Mouse (Mus musculus): Measurements from ENCODE around the gene Shc1.

Gene Shc1

DNA sequence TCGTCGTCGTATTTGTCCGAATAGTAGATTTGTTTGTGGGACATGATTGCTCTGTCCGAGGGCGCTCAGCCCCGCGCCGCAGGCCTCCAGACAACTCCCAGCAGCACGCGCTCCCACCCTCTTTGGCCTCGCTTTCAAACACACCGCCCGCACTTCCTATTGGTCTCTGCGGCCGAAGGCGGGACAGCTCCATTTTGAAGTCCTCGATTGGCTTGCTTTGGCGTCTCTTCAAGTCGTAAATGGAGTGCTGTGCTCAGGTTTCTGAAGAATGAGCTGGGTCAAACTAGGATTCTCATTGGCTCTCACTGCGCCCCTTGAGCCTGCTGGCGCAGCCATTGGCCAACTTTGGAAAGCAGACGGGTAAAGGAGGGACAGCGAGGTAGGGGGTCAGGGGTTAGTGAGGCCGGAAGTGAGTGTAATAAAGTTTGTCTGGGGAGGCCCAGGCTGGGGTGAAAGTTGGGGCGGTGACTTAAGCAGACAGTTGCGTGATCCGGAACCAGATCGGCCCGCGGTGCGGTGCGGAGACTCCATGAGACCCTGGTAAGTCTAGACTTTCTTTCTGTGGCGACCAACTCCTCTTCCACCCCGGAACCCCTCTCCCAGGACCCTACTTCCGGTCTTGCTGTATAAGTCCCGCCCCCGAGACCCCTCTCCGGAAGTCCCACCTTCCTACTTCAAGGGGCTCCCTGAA, at the start of gene Shc1, which contains the start of gene Cks1b:
Shc1 (plus strand) TSS at position 274 of the 691 bp plus-strand sequence.
Cks1b (minus strand) TSS at position 214 of the 691 bp plus-strand sequence.
- DNase-seq (ENCODE audit: low read depth) = peak; percentile 93

DNA sequence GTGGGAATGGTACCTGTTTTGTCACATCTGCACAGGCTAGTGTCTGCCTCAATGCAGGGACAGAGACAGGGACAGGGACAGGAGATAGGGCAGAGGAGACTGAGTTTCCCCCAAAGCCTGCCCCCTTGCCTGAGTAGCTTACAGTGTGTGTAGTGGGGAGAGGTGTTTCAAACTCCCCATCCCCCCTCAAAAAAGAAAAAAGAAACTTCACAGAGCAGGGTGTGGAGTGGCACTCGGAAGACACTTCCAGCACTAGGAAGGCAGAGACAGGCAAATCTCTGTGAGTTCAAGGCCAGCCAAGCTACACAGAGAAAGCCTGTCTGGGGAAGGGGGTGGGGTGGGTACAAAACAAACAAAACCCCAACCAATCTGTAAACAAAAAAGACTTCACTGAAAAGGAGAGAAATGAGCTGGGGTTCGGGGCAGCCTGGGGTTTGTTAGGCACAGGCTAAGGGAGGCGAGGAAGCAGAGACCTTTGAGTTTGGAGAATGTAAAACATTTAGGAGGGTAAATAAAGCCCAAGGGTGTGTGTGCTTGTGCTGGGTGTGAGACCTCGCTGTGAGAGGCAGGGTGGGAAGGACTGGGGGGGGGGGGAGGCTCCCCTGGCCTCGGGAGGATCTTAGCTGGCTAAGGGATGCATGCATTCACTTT, 44.5 kb upstream of the Shc1 start:
- DNase-seq (ENCODE audit: low read depth) = no peak

DNA sequence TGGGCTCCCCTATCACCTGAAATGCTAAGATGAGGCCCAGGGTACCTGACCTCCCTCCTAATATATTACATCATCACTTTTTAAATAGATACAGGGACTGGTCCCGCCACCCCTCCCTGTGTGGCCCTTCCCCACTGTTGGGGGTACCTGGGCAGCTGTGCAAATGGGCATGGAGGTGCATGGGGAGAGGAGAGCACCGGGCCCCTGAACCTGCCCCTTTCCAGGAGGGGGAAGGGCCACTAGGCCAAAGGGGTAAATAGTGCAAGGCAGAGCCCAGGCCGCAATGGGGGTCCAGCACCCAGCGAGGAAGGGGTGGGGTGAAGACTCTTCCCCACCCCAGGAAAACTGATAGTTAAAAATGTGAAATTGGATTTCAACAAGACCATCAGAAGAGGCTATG, 40.4 kb upstream of the Shc1 start:
- DNase-seq (ENCODE audit: low read depth) = no peak

DNA sequence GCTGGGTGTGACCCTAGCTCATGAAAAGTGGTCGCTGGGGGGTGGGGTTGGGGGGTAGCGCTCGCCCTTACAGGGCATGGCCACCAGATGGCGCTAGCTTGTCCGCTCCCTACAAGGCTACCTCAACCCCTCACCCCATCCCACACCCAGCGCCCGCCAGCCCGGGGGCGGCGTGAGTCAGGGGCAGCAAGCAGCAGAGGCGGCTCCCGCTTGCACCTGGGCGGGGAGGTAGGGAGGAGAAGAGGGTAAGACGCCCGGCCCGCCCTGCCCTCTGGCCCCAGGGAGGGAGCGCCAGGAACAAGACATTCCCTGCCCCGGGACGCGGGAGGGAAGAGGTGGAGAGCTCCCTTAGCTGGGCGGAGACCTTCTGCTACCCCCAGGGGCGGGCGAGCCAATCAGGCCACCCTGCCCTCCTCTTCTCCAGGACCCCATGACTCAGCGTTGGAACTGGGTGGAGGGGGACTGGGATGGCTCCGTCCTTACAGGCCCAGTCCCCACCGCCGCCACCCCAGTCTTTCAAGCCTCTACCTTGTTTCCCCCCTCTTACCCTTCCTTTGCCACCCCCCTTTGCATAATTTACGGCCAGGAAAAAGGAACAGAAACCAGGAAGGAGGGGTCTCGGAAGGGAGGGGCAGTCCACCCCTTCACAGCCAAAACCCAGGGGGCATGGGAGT, 39.7 kb upstream of the Shc1 start:
- DNase-seq (ENCODE audit: low read depth) = peak; percentile 67

DNA sequence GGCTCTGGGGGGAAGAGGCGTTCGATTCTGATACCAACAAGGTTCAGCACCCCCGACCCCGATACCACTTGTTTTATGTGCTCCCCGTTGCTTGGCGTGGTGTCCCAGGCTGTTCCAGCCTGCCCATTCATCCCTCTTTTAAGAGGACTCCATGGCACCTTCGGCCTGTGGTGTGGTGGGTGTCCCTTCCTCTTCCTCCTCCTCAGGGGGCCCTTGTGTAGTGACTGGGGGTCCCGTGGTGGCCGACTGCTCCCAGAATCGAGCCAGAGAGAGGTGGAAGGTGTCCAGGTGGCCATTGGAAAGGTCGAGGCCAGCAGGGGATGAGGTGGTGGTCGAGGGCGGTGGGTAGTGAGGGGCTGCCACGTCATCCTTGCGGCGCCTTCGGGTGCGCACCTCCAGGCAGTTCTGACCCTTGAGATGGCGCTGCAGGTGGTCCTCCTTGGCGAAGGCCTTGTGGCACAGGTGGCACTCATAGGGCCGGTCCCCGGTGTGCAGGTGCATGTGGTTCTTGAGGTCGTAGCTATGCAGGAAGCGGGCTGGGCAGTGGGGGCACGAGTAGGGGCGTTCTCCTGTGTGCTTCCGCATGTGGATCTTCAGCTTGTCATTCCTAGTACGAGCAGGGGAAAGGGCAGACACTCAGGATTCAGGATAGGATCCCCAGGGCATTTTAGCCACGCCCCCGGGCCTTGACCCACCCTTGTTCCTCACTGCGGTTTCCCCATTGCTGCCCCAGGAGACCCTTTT, 38.7 kb upstream of the Shc1 start:
- no peak for DNase-seq (ENCODE audit: low read depth)

DNA sequence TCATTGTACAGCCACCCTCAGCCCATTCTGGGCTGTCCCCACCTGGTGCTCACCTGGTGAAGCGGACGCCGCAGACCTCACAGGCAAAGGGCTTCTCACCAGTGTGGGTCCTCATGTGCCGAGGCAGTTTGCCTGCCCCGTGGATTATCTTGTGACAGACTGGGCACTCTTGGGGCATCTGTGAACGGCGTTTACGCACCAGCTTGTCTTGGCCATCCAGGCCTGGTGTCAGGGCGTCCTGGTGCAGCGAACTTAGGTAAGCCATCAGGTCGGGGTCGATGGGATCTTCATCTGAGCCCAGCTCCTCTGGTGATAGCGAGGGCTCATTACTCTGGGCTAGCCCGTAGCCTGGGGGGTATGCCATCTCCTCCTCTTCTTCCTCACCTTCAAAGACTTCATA, 38.0 kb upstream of the Shc1 start:
- DNase-seq (ENCODE audit: low read depth) = no peak

DNA sequence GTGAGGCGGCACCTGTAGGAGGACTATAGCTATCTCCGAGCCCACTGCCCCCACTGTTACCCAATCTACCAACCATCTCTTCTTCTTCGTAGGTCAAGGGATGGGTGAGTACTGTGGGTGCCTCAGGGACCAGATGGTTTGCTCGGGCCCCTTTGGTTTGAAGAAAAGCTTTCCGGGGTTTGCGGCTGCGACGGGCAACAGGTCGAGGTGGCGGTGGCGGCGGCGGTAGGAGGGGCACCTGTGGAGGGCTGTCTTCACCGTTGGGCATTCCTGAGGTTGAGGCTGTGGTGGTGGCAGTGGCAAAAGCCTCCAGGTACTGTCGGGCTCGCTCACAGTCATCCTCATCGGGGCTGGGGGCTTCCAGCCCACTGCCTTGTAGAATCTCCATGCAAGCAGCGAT, 37.5 kb upstream of the Shc1 start:
- no peak for DNase-seq (ENCODE audit: low read depth)

DNA sequence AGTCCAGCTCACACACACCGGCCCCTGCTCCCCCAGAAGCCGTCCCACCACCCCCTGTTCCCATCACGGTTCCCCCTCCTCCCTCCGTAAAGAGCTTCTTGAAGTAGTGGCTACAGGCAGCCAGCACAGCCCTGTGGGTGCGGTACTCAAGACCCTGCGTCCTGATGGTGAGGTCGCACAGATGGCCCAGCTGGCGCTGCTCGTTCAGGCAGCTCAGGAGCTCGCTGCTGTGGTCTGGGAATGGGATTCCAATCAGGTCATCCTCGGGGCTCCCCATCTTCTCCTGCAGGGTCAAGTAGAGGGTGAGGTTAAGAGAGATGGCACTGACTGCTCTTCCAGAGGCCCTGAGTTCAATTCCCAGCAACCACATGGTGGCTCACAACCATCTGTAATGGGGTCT, 37.0 kb upstream of the Shc1 start:
- DNase-seq (ENCODE audit: low read depth) = no peak

DNA sequence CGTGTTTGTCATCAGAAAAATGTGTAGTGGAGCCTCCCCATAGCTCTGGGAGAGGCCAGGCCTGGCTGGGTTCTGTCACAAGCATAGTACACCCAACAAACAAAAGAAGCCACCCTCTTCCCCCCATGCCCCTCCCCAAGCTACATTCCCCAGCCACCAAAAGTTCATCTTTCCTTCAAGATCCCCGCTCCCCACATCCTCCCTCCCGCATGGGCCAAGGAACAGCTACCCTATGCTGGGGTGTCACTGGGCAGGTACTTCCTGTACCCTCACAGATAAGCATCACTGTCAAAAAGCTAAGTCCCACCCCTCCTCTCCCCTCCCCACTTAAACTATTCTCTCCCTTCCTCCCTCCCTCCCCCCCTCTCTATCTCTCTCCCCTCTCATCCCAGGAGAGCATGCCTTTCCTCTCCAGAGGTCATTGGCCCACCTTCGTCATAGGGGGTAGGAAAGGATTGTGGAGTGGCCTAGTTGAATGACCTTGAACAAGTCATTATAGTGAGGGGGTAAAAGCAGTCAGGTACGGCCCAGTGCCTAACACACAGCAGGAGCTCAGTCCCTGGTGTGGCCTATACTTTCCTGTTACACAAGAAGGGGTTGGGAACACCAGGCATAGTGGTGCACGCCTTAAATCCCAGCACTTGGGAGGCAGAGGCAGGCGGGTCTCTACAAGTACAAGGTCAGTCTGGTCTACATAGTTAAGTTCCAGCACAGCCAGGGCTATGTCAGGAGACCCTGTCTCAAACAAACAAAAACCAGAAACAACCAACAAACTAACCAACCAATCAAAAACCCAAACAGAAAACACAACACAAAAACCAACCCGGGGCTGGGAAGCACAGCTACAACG, 36.0 kb upstream of the Shc1 start:
- no peak for DNase-seq (ENCODE audit: low read depth)

DNA sequence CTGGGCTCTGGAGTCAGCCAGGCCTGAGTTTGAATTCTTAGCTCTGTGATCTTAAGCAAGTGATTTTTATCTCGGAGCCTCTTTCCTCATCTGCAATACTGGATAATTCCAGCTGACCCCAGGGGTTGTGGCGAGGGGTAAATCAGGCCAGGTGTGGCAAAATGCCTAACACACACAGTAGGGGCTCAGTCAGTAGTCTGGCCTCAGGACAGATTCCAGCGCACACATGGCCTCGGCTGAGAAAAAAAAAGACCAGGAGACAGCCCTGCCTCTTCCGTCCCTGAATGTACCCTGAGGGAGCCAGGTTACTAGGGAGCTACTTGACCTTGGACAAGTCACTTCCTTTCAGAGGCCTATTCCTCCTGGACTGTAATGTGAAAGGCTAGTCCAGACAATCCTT, 35.3 kb upstream of the Shc1 start:
- DNase-seq (ENCODE audit: low read depth) = no peak

DNA sequence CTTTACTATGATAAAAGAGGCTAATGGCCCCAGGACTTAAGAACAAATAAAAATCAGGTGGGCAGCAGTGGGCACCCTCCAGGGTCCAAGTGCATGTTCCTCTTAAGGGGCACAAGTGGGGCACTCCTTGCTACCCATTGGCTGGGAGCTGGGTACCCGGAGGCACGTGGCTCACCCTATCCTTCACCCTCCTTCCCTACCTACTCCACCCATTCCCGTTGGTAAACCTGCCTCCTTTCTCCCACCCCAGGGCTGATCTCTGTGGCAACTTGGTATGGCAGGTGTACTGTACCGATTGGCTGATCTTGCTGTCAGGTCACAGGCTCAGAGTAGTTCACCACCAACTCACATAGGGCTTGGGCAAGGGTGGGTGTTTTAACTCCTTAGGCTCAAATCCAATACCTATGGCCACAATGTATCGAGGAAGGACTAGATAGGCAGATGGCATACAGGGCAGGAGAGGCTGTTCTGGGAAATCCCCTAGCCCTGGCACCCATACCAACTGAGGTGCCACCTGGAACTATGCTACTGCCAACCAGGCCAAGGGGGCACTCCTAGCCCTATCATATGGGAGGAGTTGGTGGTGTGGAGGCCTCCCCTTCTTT, 34.5 kb upstream of the Shc1 start:
- DNase-seq (ENCODE audit: low read depth) = no peak

DNA sequence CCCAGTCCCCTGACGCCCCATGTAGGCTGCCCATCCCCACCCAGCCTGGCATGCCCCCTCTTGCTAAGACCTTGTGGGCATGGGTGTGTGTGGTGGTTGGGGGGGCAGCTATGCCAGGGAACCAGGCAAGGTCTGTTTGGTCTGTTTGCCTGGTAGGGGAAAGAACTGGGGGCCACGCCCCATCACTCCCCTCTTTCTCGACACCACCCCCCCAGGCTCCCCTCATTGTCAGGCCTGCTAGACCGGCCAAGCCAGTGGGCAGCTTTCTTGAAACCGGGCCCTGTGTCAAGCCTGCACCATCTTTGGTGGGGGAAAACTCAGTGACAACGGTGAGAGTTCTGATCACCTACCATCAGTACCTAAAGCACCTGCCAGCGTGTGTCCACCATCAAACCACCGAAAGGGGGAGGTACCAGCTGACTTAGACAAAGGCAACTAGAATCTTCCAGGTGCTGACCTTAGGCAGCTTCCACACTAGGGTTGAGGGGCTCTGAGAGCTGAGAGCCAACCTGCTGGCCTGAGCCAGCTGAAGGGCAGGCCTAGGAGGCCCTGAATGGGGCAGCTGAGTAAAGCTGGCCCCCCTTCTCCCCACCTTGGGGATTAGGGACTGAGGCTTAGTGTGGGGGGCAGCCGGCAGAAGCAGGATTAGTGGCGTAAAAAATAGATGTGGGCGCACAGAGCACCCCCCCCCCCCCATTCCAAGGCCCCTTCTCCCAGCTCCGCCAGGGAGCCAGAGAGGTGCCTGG, 33.7 kb upstream of the Shc1 start:
- DNase-seq (ENCODE audit: low read depth) = no peak

DNA sequence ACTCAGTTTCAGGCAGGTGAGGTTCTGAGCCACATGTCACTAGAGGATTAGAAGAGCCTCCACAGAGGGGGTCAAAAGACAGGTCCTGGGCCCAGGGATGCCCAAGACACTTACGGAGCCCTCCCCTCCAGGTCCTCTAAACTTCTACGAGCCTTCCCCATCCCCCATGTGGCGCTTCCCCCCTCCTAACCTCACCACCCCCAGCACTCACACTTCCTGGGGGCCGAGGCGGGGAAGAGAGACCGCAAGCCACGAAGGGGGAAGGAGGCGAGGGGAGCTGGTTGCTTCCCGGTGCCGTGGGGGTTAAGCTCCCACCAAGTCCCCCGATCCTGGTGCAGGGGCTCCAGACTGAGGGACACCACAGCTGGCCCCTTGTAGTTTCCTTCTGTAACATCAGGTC, 32.8 kb upstream of the Shc1 start:
- DNase-seq (ENCODE audit: low read depth) = no peak

DNA sequence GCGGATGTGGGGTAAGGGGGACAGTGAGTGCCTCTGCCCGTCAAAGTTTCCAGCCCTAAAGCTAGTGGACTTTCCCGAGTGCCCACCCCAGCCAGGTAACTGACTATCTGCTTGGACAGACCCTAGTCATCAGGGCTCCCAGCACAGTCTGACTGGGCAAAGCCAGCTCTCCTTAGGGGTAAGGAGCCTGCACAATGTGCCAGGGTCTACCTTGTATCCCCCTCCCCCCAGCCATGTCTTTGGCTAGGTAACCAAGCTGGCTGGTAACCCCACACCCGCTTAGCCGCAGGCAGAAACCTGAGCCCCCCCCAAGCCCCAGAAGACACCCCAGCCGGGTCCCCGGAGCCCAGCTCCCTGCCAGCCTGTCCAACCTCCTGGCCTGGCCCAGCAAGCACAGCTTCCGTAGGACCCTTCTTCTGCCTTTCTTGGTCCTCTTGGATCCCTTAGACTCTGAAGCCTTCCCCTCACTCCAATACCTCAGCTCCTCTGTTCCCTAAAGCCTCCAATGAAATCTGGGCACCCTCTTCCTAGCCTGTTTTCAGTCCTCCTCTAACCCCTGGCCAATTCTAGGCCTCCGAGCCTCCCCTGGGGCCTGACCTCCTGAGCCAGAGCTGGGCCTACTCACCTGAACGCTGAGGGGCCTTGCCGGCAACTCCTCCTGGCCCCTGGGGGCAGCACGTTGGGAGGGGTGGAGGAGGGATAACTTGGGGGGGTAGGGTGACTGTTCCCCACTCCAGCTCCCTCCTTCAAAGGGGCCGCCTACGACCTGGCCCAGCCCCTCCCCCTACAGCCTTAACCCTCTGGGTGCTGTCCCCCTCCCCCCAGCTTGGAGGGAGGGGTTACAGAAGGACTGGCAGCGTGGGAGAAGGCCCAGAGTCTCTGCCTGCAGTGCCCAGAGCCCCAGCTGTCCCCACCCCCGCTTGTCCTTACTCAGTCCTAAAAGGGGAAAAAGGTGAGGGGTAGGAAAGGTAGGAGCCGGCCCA, 31.5 kb upstream of the Shc1 start:
- no peak for DNase-seq (ENCODE audit: low read depth)

DNA sequence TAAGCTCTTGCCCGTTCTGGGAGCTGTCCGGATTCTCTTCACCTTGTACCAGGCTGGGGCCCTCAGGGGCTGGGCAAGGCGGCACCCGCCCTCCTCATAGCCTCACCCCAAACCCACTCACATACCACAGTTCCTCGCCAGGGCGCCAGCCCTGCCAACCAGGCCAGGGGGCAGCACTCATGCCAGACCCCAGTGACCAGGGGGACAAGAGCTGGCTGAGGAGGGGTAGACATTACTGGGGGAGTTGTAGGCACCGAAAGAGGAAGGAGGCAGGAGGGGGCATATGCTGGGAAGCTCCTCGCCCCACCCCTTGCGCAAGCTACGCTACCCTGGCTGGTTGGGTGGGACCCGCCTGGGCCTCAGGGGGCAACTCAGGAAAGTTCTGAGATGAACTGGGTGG, 30.6 kb upstream of the Shc1 start:
- no peak for DNase-seq (ENCODE audit: low read depth)

DNA sequence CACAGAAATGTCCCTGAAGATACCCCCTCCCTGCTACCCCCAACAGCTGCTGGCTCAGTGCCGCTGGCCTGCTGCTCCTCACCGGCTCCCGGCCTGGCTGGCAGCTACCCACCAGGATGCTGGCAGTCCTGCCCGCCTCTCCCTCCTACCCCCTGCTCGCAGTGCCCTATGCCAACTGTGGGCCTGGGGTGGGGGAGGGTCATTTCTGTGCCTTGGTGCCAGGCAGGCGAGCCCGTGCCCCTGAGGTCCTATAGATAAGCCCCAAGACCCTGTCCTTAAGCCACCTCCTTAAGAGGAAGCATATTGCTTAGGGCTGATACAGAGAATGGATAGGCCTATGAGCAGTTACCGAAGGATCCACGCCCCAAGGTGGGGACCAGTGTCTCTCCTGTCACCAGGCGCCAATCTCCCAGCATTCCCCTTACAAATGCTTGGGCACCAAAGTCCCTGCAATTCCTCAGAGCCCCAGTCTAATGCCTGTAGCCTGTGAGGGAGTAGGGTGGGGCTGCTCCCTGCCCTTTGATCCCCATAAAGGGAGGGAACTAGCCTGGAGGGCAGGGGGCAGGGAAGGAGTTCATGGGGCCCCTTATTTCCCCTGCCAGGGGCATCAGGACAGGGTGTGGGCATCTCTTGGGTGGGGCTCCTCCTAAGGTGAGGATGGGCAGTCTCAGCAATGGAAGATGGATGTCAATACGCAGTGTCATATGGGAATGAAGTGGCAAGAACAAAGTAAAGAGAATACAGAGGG, 29.9 kb upstream of the Shc1 start:
- DNase-seq (ENCODE audit: low read depth) = no peak

DNA sequence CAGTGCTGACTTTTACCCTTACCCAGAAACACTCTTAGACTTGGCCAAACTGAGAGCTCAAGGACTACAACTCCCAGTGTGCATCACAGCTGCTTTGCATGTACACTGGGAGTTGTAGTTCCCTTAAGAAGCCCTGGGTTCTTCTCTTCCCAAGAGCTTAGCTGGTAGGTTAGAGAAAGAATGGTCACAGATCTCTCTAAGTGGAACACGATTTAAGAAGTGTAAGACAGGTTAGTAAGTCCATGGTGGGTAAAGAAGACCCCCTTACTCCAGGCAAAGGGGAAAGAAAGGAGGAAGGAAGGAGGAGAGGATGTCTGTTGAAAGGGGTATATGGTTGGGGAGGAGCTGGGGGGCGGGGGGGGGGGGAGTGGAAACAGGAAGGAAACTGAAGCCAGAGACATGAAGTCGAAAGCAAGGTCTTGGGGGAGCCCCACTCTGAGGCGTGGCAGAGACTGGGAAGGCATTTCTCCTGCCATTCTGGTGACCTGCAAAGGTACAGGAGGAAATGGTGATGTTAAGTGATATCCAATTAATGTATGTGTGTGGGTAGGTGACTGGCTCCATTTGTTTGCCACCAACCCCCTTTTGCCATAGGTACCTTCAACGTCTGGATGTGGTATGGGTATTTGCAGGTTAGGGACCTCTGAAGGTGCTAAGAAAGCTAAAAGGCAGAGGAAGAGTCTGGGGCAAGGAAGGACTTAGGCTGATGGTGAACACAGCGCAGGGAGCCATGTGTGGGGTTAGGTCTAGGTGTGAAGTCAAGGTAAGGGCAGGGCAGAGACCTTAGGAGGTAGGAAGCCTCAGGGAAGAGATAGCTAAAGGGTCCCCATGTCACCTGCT, 29.1 kb upstream of the Shc1 start:
- no peak for DNase-seq (ENCODE audit: low read depth)

DNA sequence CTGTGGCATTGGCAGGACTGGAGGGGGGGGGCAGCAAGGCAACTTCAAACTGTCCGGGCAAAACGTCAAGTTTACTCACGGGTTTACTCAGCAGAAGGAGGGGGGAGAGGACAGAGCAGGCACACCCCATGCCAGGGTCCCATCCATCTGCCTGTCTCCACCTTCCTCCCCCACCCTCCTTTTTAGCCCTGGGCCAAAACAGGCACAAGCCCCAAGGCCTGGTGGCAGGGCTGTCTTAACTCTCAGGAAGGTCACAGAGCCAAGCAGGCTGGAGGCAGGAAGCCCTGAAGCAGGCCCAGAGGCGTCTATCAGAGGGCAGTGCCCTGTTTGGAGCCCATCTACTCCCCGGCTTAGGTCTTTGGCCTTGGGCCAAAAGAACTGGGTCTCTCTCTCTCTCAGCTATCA, 28.1 kb upstream of the Shc1 start:
- DNase-seq (ENCODE audit: low read depth) = no peak

All from c-Kit-positive CD71-negative TER-119-negative erythroid progenitor cells, embryonic 14.5 days (primary cell).